Mouse (Mus musculus) limb, embryonic 14.5 days (tissue): ENCODE results near the gene Sh3pxd2a. TPM values are rescaled to one million over a fixed set of nuclear protein-coding genes. Genes with fewer than 3 reads are reported as not detected.

Source experiments
- ATAC-seq: fragments of 200-750 bp; cut with Nextera tagmentation; 2 replicates; pipeline ENCODE4 v1.8.0; 2017; ENCODE audit warnings: low read depth, moderate number of reproducible peaks, moderate TSS enrichment; ENCODE audit not compliant: low FRiP score
- DNase-seq: peaks from one replicate; pipeline ENCODE4 v3.0.0-alpha.2; 2015; ENCODE audit warnings: low spot score
- H3K27ac ChIP-seq: fragments of 300-500 bp; sonication (generic); replicated peaks from 2 replicates; pipeline ENCODE4 v1.5.1; 2014; ENCODE audit warnings: low read depth, mild to moderate bottlenecking, low read length, moderate library complexity, mixed read lengths
- H3K27me3 ChIP-seq: fragments of 300-500 bp; sonication (generic); 2 replicates; pipeline ENCODE4 v1.6.1; 2014; ENCODE audit warnings: low read length, mixed read lengths; ENCODE audit not compliant: control insufficient read depth, insufficient read depth
- H3K36me3 ChIP-seq: fragments of 300-500 bp; sonication (generic); 2 replicates; pipeline ENCODE4 v1.6.1; 2014; ENCODE audit warnings: mild to moderate bottlenecking, low read length, moderate library complexity, mixed read lengths; ENCODE audit not compliant: control insufficient read depth, insufficient read depth
- H3K4me1 ChIP-seq: fragments of 300-500 bp; sonication (generic); 2 replicates; pipeline ENCODE4 v1.6.1; 2014; ENCODE audit warnings: antibody characterized with exemption, low read length, mixed read lengths; ENCODE audit not compliant: control insufficient read depth, insufficient read depth
- H3K4me2 ChIP-seq: fragments of 300-500 bp; sonication (generic); replicated peaks from 2 replicates; pipeline ENCODE4 v1.6.1; 2014; ENCODE audit warnings: low read depth, mild to moderate bottlenecking, low read length, moderate library complexity; ENCODE audit not compliant: severe bottlenecking
- H3K4me3 ChIP-seq: fragments of 300-500 bp; sonication (generic); replicated peaks from 2 replicates; pipeline ENCODE4 v1.5.1; 2014; ENCODE audit warnings: low read length
- H3K9ac ChIP-seq: fragments of 300-500 bp; sonication (generic); 2 replicates; pipeline ENCODE4 v1.6.1; 2014; ENCODE audit warnings: mild to moderate bottlenecking, low read depth, low read length, moderate library complexity; ENCODE audit not compliant: severe bottlenecking
- H3K9me3 ChIP-seq: fragments of 300-500 bp; sonication (generic); 2 replicates; pipeline ENCODE4 v1.6.1; 2016; ENCODE audit warnings: low read length; ENCODE audit not compliant: control insufficient read depth
- POLR2A ChIP-seq: fragments of 200-500 bp; IDR thresholded peaks from 2 replicates; pipeline ENCODE4 v1.8.0; 2012; ENCODE audit warnings: inconsistent platforms, mild to moderate bottlenecking, moderate library complexity, borderline replicate concordance; ENCODE audit not compliant: insufficient read depth, insufficient read length; ENCODE audit errors: extremely low read depth
- WGBS: fragments of 180-500 bp; shearing (Covaris S2); extraction: QIAGEN DNeasy Blood & Tissue Kit; methylation state at CpG from one replicate; pipeline ENCODE4 v1.1.7; 2014; 5-methylcytosine and 5-hydroxymethylcytosine counted together
- polyA plus RNA-seq, 2 experiments: library from polyadenylated mRNA; depleted of rRNA in 1 of 2; stranded (reverse) in 1 of 2; unstranded in 1 of 2; fragments of >200 nt; fragmentation: Nextera tagmentation in 1 of 2; extraction: Ambion mirVana in 1 of 2; gene quantifications; 2 replicates each; pipeline versions ENCODE4 v1.2.1 to v1.2.3; 2012 to 2014

Gene Sh3pxd2a
- polyA plus RNA-seq, 2 experiments, result 17.1 to 61.7 TPM

DNA sequence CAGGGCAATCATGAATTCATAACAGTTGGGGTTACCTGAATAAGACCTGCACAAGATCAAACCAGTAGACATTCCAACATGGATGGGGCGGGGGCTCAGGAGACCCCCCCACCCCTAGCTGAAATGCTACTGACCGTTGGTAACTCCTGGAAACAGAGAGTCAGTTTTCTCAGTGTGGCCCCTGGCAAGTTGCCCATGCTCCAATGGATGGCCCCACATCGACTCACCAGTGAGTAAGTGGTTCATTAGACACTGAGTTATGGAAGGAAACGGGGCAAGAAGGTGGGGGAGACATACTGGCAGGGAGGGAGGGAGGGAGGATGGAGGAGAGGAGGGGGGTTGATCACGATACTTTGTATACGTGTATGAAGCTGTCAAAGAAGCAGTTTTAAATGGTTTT, 8.2 kb downstream of the Sh3pxd2a start:
- DNase-seq (no peak), ATAC-seq (no peak)
- Histone ChIP-seq H3K4me2 (no peak overlapping the region), H3K4me3 (no peak overlapping the region), H3K4me1 (peaks cover 37% of the 10 kb centered on the region), H3K9me3 (no peaks in the 10 kb centered on the region), H3K9ac (no peak overlapping the region), H3K27ac (no peak overlapping the region), H3K36me3 (no peaks in the 10 kb centered on the region), H3K27me3 (no peaks in the 10 kb centered on the region)
- TF ChIP-seq POLR2A, result no peak
- 59% methylated on average over 6 of the region's 6 CpGs for WGBS

GRCm38 (mm10) chr19:47455001-47455755, 9.0 kb downstream of the Sh3pxd2a start:
- Histone ChIP-seq H3K27ac (no peak overlapping the region), H3K27me3 (no peaks in the 10 kb centered on the region), H3K4me3 (no peak overlapping the region), H3K4me1 (peaks cover 45% of the 10 kb centered on the region), H3K36me3 (no peaks in the 10 kb centered on the region), H3K4me2 (no peak overlapping the region), H3K9me3 (no peaks in the 10 kb centered on the region), H3K9ac (no peak overlapping the region)
- WGBS, result 78% methylated on average over 15 of the region's 15 CpGs
- no peak for DNase-seq
- ATAC-seq, result no peak
- no peak for TF ChIP-seq POLR2A

DNA sequence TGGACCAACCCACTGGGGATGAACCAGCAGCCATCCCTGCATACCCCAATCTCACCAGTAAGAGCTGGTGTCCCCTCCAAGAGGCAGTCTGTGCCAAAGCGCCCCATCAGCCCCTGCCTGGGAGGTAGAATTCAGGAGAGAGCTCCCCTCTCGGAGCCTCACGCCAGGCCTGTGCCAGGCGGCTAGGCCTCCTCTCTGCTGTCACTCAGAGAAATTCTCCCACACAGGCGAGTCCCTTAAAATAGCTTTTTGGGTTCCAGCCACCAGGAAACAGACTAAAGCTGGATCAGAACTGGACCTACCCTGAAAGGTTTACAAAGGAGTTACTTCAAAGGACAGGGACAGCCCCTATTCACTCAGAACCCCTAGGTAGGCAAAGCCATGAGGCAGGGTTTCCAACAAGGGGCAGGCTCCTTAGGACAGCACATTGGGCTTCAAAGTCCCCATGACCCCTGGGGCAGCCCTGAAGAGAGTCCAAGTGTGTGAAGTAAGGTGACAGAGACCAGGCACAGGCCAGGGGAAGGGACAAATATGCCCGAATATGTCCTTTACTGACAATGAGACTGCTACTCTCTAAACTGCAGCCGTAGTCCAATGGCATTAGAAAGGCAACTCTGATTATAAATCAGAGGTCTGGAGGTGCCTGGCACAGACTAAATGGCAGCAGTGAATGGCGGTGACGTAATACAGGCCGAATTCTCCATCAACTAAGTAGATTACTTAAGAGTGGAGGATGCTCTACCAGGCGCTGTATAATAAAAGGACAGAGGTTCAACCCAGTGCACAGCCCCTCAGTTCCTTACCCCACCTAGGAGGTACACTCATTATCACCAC, 9.8 kb downstream of the Sh3pxd2a start:
- H3K9me3 ChIP-seq, result no peaks in the 10 kb centered on the region
- H3K4me2 ChIP-seq, result no peak overlapping the region
- WGBS, result 54% methylated on average over 11 of the region's 11 CpGs
- H3K27me3 ChIP-seq, result no peaks in the 10 kb centered on the region
- no peak for DNase-seq
- H3K4me3 ChIP-seq, result no peak overlapping the region
- H3K36me3 ChIP-seq, result no peaks in the 10 kb centered on the region
- H3K4me1 ChIP-seq, result peaks cover 47% of the 10 kb centered on the region
- no peak for ATAC-seq
- TF ChIP-seq POLR2A, result no peak
- 0 out of 2 replicates have a peak overlapping the region, but pooled peaks have one; percentile 13 for H3K27ac ChIP-seq
- no peak overlapping the region for H3K9ac ChIP-seq

DNA sequence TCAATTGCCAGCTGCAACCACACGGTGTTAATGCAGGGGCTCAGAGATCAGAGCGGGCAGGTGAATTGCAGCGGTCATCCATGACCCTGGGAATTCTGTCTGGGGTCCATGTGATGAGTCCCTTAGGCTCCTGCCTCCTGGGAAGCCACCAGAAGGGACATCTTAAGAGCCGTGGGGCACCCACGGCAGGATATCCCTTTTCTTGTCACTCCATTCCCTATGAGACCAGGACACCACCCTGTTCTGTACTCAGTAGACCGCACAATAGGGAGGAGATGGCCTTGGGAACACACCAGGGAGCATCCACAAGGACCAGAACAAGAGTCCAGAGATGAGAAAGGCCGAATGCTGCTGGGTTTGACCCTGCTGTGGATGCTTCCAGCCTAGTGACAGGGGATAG, 10.8 kb downstream of the Sh3pxd2a start:
- Histone ChIP-seq H3K4me2 (no peak overlapping the region), H3K36me3 (no peaks in the 10 kb centered on the region), H3K9me3 (no peaks in the 10 kb centered on the region), H3K27me3 (no peaks in the 10 kb centered on the region), H3K4me3 (no peak overlapping the region), H3K4me1 (peaks cover 41% of the 10 kb centered on the region), H3K9ac (no peak overlapping the region), H3K27ac (no peak overlapping the region)
- WGBS, result 72% methylated on average over 7 of the region's 7 CpGs
- DNase-seq (no peak), ATAC-seq (no peak)
- no peak for TF ChIP-seq POLR2A

DNA sequence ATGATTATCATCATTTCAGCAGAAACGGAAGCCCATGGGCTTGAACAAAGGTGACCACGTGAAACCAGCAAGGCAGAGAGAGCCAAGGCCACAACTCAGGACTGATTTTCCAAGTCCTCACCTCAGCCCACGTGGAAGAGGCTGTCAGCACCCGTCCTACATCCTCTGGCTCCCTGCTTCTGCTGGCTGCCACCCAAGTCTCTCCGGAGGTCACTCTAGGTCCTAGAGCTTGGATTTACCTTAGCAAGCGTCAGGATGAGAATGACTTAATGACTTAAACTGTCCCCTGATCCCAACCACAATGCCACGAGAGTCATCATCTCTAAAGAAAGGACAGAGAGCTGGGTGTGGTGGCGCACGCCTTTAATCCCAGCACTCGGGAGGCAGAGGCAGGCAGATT, 11.5 kb downstream of the Sh3pxd2a start:
- Histone ChIP-seq H3K4me2 (no peak overlapping the region), H3K4me3 (no peak overlapping the region), H3K9ac (no peak overlapping the region), H3K27ac (no peak overlapping the region), H3K4me1 (peaks cover 41% of the 10 kb centered on the region), H3K9me3 (no peaks in the 10 kb centered on the region), H3K36me3 (no peaks in the 10 kb centered on the region), H3K27me3 (no peaks in the 10 kb centered on the region)
- no peak for DNase-seq
- WGBS, result 87% methylated on average over 10 of the region's 10 CpGs
- TF ChIP-seq POLR2A, result no peak
- ATAC-seq, result no peak
